Mouse (Mus musculus) heart, postnatal 0 days (tissue): ENCODE results near the gene Bloc1s1.

Source experiments
- CTCF ChIP-seq: IDR thresholded peaks from 2 replicates; pipeline ENCODE4 v1.5.1; 2016; ENCODE audit warnings: antibody characterized with exemption, control low read depth, low read depth
- EP300 ChIP-seq: IDR thresholded peaks from 2 replicates; pipeline ENCODE4 v1.6.1; 2016; ENCODE audit warnings: antibody characterized with exemption, low read depth

DNA sequence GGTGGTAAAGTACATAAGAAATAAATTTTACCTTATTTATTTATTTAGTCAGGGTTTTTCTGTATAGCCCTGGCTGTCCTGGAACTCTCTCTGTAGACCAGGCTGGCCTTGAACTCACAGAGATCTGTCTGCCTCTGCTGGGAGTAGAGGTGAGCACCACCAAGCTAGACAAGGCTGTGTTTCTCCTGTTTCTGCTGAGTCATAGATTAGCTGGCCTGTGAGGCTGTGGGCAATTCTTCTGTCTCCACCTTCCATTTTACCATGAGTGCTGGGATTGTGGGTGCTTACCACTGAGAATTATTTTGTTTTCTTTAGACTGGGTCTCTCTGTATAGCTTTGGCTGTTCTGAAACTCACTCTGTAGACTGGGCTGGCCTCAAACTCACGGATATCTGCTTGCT is 22.4 kb downstream of the Bloc1s1 start:
- no peak for TF ChIP-seq CTCF
- no peak for TF ChIP-seq EP300
